In the genomic region with DNA sequence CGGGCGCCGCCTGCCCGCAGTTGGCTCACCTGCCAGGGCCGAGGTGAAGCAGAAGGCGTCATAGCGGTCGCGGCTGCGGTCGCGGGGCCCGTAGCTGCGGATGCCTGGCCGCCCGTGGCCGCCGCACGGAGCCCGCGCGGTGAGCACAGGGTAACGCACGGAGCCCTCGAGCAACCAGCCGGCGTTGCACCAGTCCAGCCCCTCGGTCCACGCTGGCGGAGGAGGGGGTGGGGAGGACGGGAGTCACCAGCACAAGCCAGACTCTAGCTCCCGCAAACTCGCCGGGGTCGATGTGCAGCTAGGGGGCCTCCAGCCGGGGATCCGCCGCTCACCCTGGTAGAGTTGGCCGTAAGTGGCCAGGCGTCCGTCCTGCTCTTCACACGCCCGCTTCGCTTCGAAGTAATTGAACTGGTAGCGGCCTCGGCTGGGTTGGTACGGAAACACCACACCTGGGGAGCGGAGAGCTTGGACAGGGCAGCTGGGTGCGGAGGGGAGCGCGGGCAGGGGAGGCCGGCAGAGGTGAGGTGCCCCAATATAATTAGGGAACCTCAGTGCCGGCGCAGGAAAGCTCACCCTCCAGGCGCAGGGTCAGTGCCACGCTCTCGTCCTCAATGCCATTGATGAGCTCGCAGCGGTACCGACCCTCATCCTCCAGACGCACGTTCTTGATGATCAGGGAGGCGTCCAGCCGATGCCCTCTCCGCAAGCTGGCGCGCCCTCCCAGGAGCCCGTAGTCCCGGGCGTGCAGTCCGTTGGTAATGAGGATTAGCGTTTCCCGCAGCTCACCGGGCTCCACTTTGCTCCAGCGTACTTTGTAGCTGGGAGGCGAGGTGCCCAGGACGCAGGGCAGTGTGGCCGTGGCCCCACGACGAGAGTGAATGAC, we compare ENCODE assay signal across 8 mouse cellular contexts. TPM values are rescaled to one million over a fixed set of nuclear protein-coding genes. Genes with fewer than 3 reads are reported as not detected.
A peak's percentile ranks its signal among the peaks of the same experiment; 100 is the strongest.
DNase-seq lines count a peak whose midpoint lies in the region; ATAC-seq lines count a peak whose summit lies in the region.

No protein-coding gene starts in this region.

- H3K36me3 ChIP-seq in hindbrain, embryonic 10.5 days = no peaks in the 10 kb centered on the region
- no peaks in the 10 kb centered on the region for H3K36me3 ChIP-seq in megakaryocyte, embryonic 14.5 days (replicated peaks; ENCODE audit: low read length)

- H3K27ac ChIP-seq in hindbrain, embryonic 10.5 days = peak overlapping the region; percentile 68; the same call in 1 of the 2 replicates

- H3K27me3 ChIP-seq in hindbrain, embryonic 10.5 days (ENCODE audit: insufficient read depth, poor library complexity, severe bottlenecking) = peaks cover 84% of the 10 kb centered on the region
- peaks cover 80% of the 10 kb centered on the region for H3K27me3 ChIP-seq in megakaryocyte, embryonic 14.5 days (replicated peaks)

- intact Hi-C loops in gastrocnemius, postnatal 36 days (cut with DNase I) = loop anchor here (5.0 kb wide), 1 partner anchor 219 kb away; no protein-coding TSS in a partner anchor

- WGBS in hindbrain, embryonic 10.5 days = under 1% methylated on average over 81 of the region's 81 CpGs

- H3K4me1 ChIP-seq in hindbrain, embryonic 10.5 days (replicated peaks) = peaks cover 24% of the 10 kb centered on the region
- peaks cover 24% of the 10 kb centered on the region for H3K4me1 ChIP-seq in megakaryocyte, embryonic 14.5 days

- H3K4me3 ChIP-seq in hindbrain, embryonic 10.5 days = peak overlapping the region; percentile 69
- H3K4me3 ChIP-seq in megakaryocyte, embryonic 14.5 days (replicated peaks) = peak overlapping the region; percentile 92

- DNase-seq in cerebellum, postnatal 10 days = peak; percentile 15 to 32
- DNase-seq in ovary, postnatal 36 days (ENCODE audit: low spot score) = peak; percentile 9
- DNase-seq in ovary, adult 18-20 months (ENCODE audit: low spot score) = no peak
- no peak for DNase-seq in hindbrain, embryonic 10.5 days (ENCODE audit: low spot score)
- no peak for DNase-seq in urinary bladder, adult 18-20 months (ENCODE audit: low spot score in 2 of 2)
- DNase-seq in gastrocnemius, postnatal 36 days = no peak

- peaks cover 4% of the 10 kb centered on the region; the same call in 1 of the 2 replicates for H3K9me3 ChIP-seq in hindbrain, embryonic 10.5 days
- peaks cover 16% of the 10 kb centered on the region for H3K9me3 ChIP-seq in megakaryocyte, embryonic 14.5 days

- no peak; the same call in 1 of the 2 replicates for ATAC-seq in cerebellum, adult (ENCODE audit: insufficient number of reproducible peaks, low FRiP score, low TSS enrichment)

RNA-seq across cellular contexts. Expression of gene Hapln2, which starts 4.0 kb away (rescaled TPM):
- polyA plus RNA-seq in hindbrain, embryonic 10.5 days (2016; fragmentation: Nextera tagmentation; extraction: Ambion mirVana) = 0.11 and 0.14 TPM in 2 replicates
- polyA plus RNA-seq in megakaryocyte, embryonic 14.5 days (2012; ENCODE audit: insufficient read depth, low replicate concordance) = not detected in 2 replicates
- under 1 TPM in 1 of 2 experiments, not detected in 1; 0.42 TPM for total RNA-seq in gastrocnemius, postnatal 36 days (2021)

RNA-seq across cellular contexts. Expression of gene Gpatch4, which starts 19.5 kb away (rescaled TPM):
- polyA plus RNA-seq in hindbrain, embryonic 10.5 days (2016; fragmentation: Nextera tagmentation; extraction: Ambion mirVana) = 34.2 and 49.2 TPM in 2 replicates
- polyA plus RNA-seq in megakaryocyte, embryonic 14.5 days (2012; ENCODE audit: insufficient read depth, low replicate concordance) = 5.3 and 18.9 TPM in 2 replicates
- total RNA-seq in gastrocnemius, postnatal 36 days (2021) = 10 to 100 TPM; 16.0 to 17.1 TPM

RNA-seq across cellular contexts. Expression of gene Bcan, which starts 23.4 kb away (rescaled TPM):
- 0.91 and 0.95 TPM in 2 replicates for polyA plus RNA-seq in hindbrain, embryonic 10.5 days (2016; fragmentation: Nextera tagmentation; extraction: Ambion mirVana)
- polyA plus RNA-seq in megakaryocyte, embryonic 14.5 days (2012; ENCODE audit: insufficient read depth, low replicate concordance) = not detected in 2 replicates
- under 1 TPM; 0.08 to 0.17 TPM for total RNA-seq in gastrocnemius, postnatal 36 days (2021)

RNA-seq across cellular contexts. Expression of gene Naxe, which starts 34.9 kb away (rescaled TPM):
- polyA plus RNA-seq in hindbrain, embryonic 10.5 days (2016; fragmentation: Nextera tagmentation; extraction: Ambion mirVana) = 125 and 142 TPM in 2 replicates
- 30.3 and 44.6 TPM in 2 replicates for polyA plus RNA-seq in megakaryocyte, embryonic 14.5 days (2012; ENCODE audit: insufficient read depth, low replicate concordance)
- total RNA-seq in gastrocnemius, postnatal 36 days (2021) = 10 to 100 TPM; 36.3 to 37.9 TPM

RNA-seq across cellular contexts. Expression of gene Nes, which starts 52.6 kb away (rescaled TPM):
- polyA plus RNA-seq in hindbrain, embryonic 10.5 days (2016; fragmentation: Nextera tagmentation; extraction: Ambion mirVana) = 109 and 143 TPM in 2 replicates
- 0.29 TPM in 1 of 2 replicates, not detected in the other for polyA plus RNA-seq in megakaryocyte, embryonic 14.5 days (2012; ENCODE audit: insufficient read depth, low replicate concordance)
- 10 to 100 TPM; 15.4 to 20.5 TPM for total RNA-seq in gastrocnemius, postnatal 36 days (2021)

Comparison
In these comparisons a context has a peak if more than half of its experiments do, and no peak if none do; other contexts are left out.
1. DNase-seq: peak in cerebellum, postnatal 10 days (2 of 2) and ovary, postnatal 36 days (single experiment); none in ovary, adult 18-20 months (single experiment), hindbrain, embryonic 10.5 days (single experiment), urinary bladder, adult 18-20 months (0 of 2) and gastrocnemius, postnatal 36 days (0 of 2).